8 mouse cellular contexts compared by ENCODE assay signal in genomic region chr1:65112807-65113196, GRCm38 (mm10). TPM values are rescaled to one million over a fixed set of nuclear protein-coding genes. Genes with fewer than 3 reads are reported as not detected.
DNase-seq lines count a peak whose midpoint lies in the region; ATAC-seq and TF ChIP-seq lines count a peak whose summit lies in the region.

No protein-coding gene starts in this region.

- no peaks in the 10 kb centered on the region for H3K36me3 ChIP-seq in liver, adult 2 months (ENCODE audit: control insufficient read depth, insufficient read depth, low read length)
- no peaks in the 10 kb centered on the region for H3K36me3 ChIP-seq in heart, embryonic 14.5 days (ENCODE audit: control insufficient read depth, insufficient read depth, low read length)
- H3K36me3 ChIP-seq in limb, embryonic 13.5 days: no peaks in the 10 kb centered on the region

- TF ChIP-seq CTCF in liver, adult 2 months (IDR thresholded peaks at IDR 0.05; ENCODE audit: low read depth, low read length): no peak

- 8% methylated on average over 14 of the region's 14 CpGs for WGBS in liver, adult 2 months
- WGBS in heart, embryonic 14.5 days: 50% methylated on average over 14 of the region's 14 CpGs
- 70% methylated on average over 14 of the region's 14 CpGs for WGBS in limb, embryonic 13.5 days

- H3K27me3 ChIP-seq in liver, adult 2 months (ENCODE audit: control insufficient read depth, insufficient read depth, low read length): no peaks in the 10 kb centered on the region
- H3K27me3 ChIP-seq in heart, embryonic 14.5 days (ENCODE audit: control insufficient read depth, insufficient read depth, low read length): no peaks in the 10 kb centered on the region
- H3K27me3 ChIP-seq in limb, embryonic 13.5 days: no peaks in the 10 kb centered on the region

- H3K9ac ChIP-seq in liver, adult 2 months (ENCODE audit: low read depth, low read length): peak overlapping the region; percentile 64
- 0 out of 2 replicates have a peak overlapping the region, but pooled peaks have one; percentile 31 for H3K9ac ChIP-seq in heart, embryonic 14.5 days (ENCODE audit: low read length)
- no peak overlapping the region for H3K9ac ChIP-seq in limb, embryonic 13.5 days

- H3K79me2 ChIP-seq in liver, adult 2 months (ENCODE audit: control insufficient read depth, insufficient read depth, low read length): no peaks in the 10 kb centered on the region

- no peak for TF ChIP-seq POLR2A in liver, adult 2 months (IDR thresholded peaks at IDR 0.05; ENCODE audit: extremely low read depth, insufficient read depth, low read length)

- peak overlapping the region; percentile 33 for H3K4me3 ChIP-seq in liver, adult 2 months (ENCODE audit: insufficient read depth, low read depth, low read length)
- peak overlapping the region; percentile 13 to 28; a peak in 2 of 4 replicates for H3K4me3 ChIP-seq in heart, embryonic 14.5 days (ENCODE audit: control insufficient read depth in 1 of 2, insufficient read depth in 1 of 2, low read depth in 1 of 2, low read length in 2 of 2)
- no peak overlapping the region for H3K4me3 ChIP-seq in limb, embryonic 13.5 days

- ATAC-seq in heart, embryonic 14.5 days (ENCODE audit: insufficient number of reproducible peaks, insufficient read depth, low FRiP score, low read depth): no peak
- no peak for ATAC-seq in limb, embryonic 13.5 days (ENCODE audit: low FRiP score, low read depth)

- H3K9me3 ChIP-seq in heart, embryonic 14.5 days (ENCODE audit: control insufficient read depth, low read length): no peaks in the 10 kb centered on the region
- H3K9me3 ChIP-seq in limb, embryonic 13.5 days: no peaks in the 10 kb centered on the region

- peak overlapping the region; percentile 85 for H3K27ac ChIP-seq in liver, adult 2 months (replicated peaks; ENCODE audit: insufficient read depth, low read depth, low read length)
- no peak overlapping the region for H3K27ac ChIP-seq in heart, embryonic 14.5 days (replicated peaks in 1 of 2; ENCODE audit: control insufficient read depth in 1 of 2, insufficient read depth in 1 of 2, low read depth in 2 of 2, low read length in 2 of 2)
- no peak overlapping the region for H3K27ac ChIP-seq in limb, embryonic 13.5 days

- peak overlapping the region; percentile 59 for H3K4me2 ChIP-seq in heart, embryonic 14.5 days (ENCODE audit: low read length)
- H3K4me2 ChIP-seq in limb, embryonic 13.5 days (replicated peaks): peak overlapping the region; percentile 38

- H3K4me1 ChIP-seq in liver, adult 2 months (ENCODE audit: control insufficient read depth, insufficient read depth, low read length): peaks cover 5% of the 10 kb centered on the region; the same call in 1 of the 2 replicates
- H3K4me1 ChIP-seq in heart, embryonic 14.5 days (ENCODE audit: control insufficient read depth in 2 of 2, insufficient read depth in 2 of 2, low read length in 2 of 2): peaks cover 0 to 4% of the 10 kb centered on the region in 2 experiments; a peak in 1 of 4 replicates
- no peaks in the 10 kb centered on the region for H3K4me1 ChIP-seq in limb, embryonic 13.5 days

- DNase-seq in liver, adult 2 months (ENCODE audit: extremely low read depth, low read depth, low spot score): peak; percentile 78
- no peak for DNase-seq in liver
- DNase-seq in monocyte, adult 2 months (ENCODE audit: low read depth in 1 of 2, low spot score in 2 of 2): peak; percentile 35 to 47
- DNase-seq in layer of hippocampus, adult 18-20 months (ENCODE audit: low spot score in 2 of 2): no peak
- no peak for DNase-seq in ovary, postnatal 10 days (ENCODE audit: low spot score)
- no peak for DNase-seq in natural killer cell, adult 2 months (ENCODE audit: low spot score in 2 of 2)

RNA-seq across cellular contexts. Expression of gene Gm28845, which starts 6.6 kb away (rescaled TPM):
- not detected in 2 replicates for total RNA-seq in liver, adult 2 months (2014; rRNA removed)
- polyA plus RNA-seq in liver, adult 2 months (2012; rRNA removed): not detected in 2 replicates
- polyA plus RNA-seq in heart, embryonic 14.5 days (2014; fragmentation: Nextera tagmentation; extraction: Ambion mirVana): not detected in 2 replicates
- polyA plus RNA-seq in limb, embryonic 13.5 days (2015; fragmentation: Nextera tagmentation; extraction: Ambion mirVana): not detected in 2 replicates
- under 1 TPM in 1 of 2 experiments, not detected in 1; 0.54 TPM for total RNA-seq in layer of hippocampus, adult 18-20 months (2021)

RNA-seq across cellular contexts. Expression of gene Cryga, which starts 9.6 kb away (rescaled TPM):
- total RNA-seq in liver, adult 2 months (2014; rRNA removed): not detected in 2 replicates
- not detected in 2 replicates for polyA plus RNA-seq in liver, adult 2 months (2012; rRNA removed)
- not detected in 2 replicates for polyA plus RNA-seq in heart, embryonic 14.5 days (2014; fragmentation: Nextera tagmentation; extraction: Ambion mirVana)
- polyA plus RNA-seq in limb, embryonic 13.5 days (2015; fragmentation: Nextera tagmentation; extraction: Ambion mirVana): not detected in 2 replicates
- under 1 TPM in 1 of 2 experiments, not detected in 1; 0.48 TPM for total RNA-seq in layer of hippocampus, adult 18-20 months (2021)

RNA-seq across cellular contexts. Expression of gene D630023F18Rik, which starts 10.2 kb away (rescaled TPM):
- total RNA-seq in liver, adult 2 months (2014; rRNA removed): not detected in 2 replicates
- polyA plus RNA-seq in liver, adult 2 months (2012; rRNA removed): 0.17 TPM in 1 of 2 replicates, not detected in the other
- polyA plus RNA-seq in heart, embryonic 14.5 days (2014; fragmentation: Nextera tagmentation; extraction: Ambion mirVana): 0.23 and 0.43 TPM in 2 replicates
- 0.13 and 0.33 TPM in 2 replicates for polyA plus RNA-seq in limb, embryonic 13.5 days (2015; fragmentation: Nextera tagmentation; extraction: Ambion mirVana)
- total RNA-seq in layer of hippocampus, adult 18-20 months (2021): 1 to 10 TPM; 9.3 to 9.5 TPM

RNA-seq across cellular contexts. Expression of gene Crygb, which starts 30.7 kb away (rescaled TPM):
- total RNA-seq in liver, adult 2 months (2014; rRNA removed): not detected in 2 replicates
- polyA plus RNA-seq in liver, adult 2 months (2012; rRNA removed): not detected in 2 replicates
- polyA plus RNA-seq in heart, embryonic 14.5 days (2014; fragmentation: Nextera tagmentation; extraction: Ambion mirVana): 0.57 and 1.3 TPM in 2 replicates
- 0.33 TPM in 1 of 2 replicates, not detected in the other for polyA plus RNA-seq in limb, embryonic 13.5 days (2015; fragmentation: Nextera tagmentation; extraction: Ambion mirVana)
- total RNA-seq in layer of hippocampus, adult 18-20 months (2021): not detected

RNA-seq across cellular contexts. Expression of gene Crygc, which starts 39.3 kb away (rescaled TPM):
- not detected in 2 replicates for total RNA-seq in liver, adult 2 months (2014; rRNA removed)
- polyA plus RNA-seq in liver, adult 2 months (2012; rRNA removed): not detected in 2 replicates
- polyA plus RNA-seq in heart, embryonic 14.5 days (2014; fragmentation: Nextera tagmentation; extraction: Ambion mirVana): not detected in 2 replicates
- not detected in 2 replicates for polyA plus RNA-seq in limb, embryonic 13.5 days (2015; fragmentation: Nextera tagmentation; extraction: Ambion mirVana)
- not detected for total RNA-seq in layer of hippocampus, adult 18-20 months (2021)

Comparison
In these comparisons a context has a peak if more than half of its experiments do, and no peak if none do; other contexts are left out.
1. DNase-seq: peak in liver, adult 2 months (single experiment) and monocyte, adult 2 months (2 of 2); none in liver (single experiment), layer of hippocampus, adult 18-20 months (0 of 2), ovary, postnatal 10 days (single experiment) and natural killer cell, adult 2 months (0 of 2).